26 mouse cellular contexts compared by ENCODE assay signal in genomic region chr9:21668946-21669345, GRCm38 (mm10). TPM values are rescaled to one million over a fixed set of nuclear protein-coding genes. Genes with fewer than 3 reads are reported as not detected.
DNase-seq lines count a peak whose midpoint lies in the region; ATAC-seq lines count a peak whose summit lies in the region.
"Had no signal": no experiment of that assay in that cellular context is flagged by ENCODE, and none has a peak within 500 bp of the region (broad histone marks: within the 10 kb centered on the region; RNA-seq: fewer than 3 reads in every experiment).

No protein-coding gene starts in this region.

- no peak overlapping the region for H3K9ac ChIP-seq in embryonic facial prominence, embryonic 15.5 days
- no peak overlapping the region for H3K9ac ChIP-seq in heart, embryonic 11.5 days (ENCODE audit: low read depth, low read length)
- H3K9ac ChIP-seq: embryonic facial prominence, embryonic 13.5 days; heart, embryonic 13.5 days; hindbrain, embryonic 15.5 days; limb, embryonic 13.5 days; liver, embryonic 14.5 days; lung, embryonic 14.5 days; midbrain, embryonic 15.5 days; neural tube, embryonic 12.5 days had no signal

- WGBS in embryonic facial prominence, embryonic 15.5 days, result 94% methylated on average over 7 of the region's 7 CpGs
- WGBS in embryonic facial prominence, embryonic 10.5 days, result 94% methylated on average over 7 of the region's 7 CpGs
- WGBS in heart, embryonic 11.5 days (ENCODE audit: insufficient replicate concordance), result 94% methylated on average over 7 of the region's 7 CpGs

- intact Hi-C loops in heart, postnatal 14 days (cut with DNase I), result no loop called here

- peaks cover 100% of the 10 kb centered on the region for H3K36me3 ChIP-seq in embryonic facial prominence, embryonic 15.5 days
- H3K36me3 ChIP-seq in embryonic facial prominence, embryonic 10.5 days (replicated peaks), result peaks cover 100% of the 10 kb centered on the region
- H3K36me3 ChIP-seq in heart, embryonic 11.5 days (ENCODE audit: control insufficient read depth, insufficient read depth, low read length), result peaks cover 87% of the 10 kb centered on the region

- no peaks in the 10 kb centered on the region for H3K9me3 ChIP-seq in embryonic facial prominence, embryonic 15.5 days (replicated peaks)
- no peaks in the 10 kb centered on the region for H3K9me3 ChIP-seq in embryonic facial prominence, embryonic 10.5 days
- no peaks in the 10 kb centered on the region for H3K9me3 ChIP-seq in heart, embryonic 11.5 days (replicated peaks; ENCODE audit: control insufficient read depth, low read length)
- H3K9me3 ChIP-seq: embryonic facial prominence, embryonic 13.5 days; heart, embryonic 13.5 days; hindbrain, embryonic 15.5 days; limb, embryonic 13.5 days; midbrain, embryonic 15.5 days; neural tube, embryonic 12.5 days had no signal

- H3K27me3 ChIP-seq in embryonic facial prominence, embryonic 15.5 days, result no peaks in the 10 kb centered on the region
- no peaks in the 10 kb centered on the region for H3K27me3 ChIP-seq in embryonic facial prominence, embryonic 10.5 days (replicated peaks; ENCODE audit: low read depth, poor library complexity, severe bottlenecking)
- H3K27me3 ChIP-seq in heart, embryonic 11.5 days (ENCODE audit: control insufficient read depth, insufficient read depth, low read length), result no peaks in the 10 kb centered on the region
- H3K27me3 ChIP-seq: embryonic facial prominence, embryonic 13.5 days; heart, embryonic 13.5 days; hindbrain, embryonic 15.5 days; limb, embryonic 13.5 days; midbrain, embryonic 15.5 days; neural tube, embryonic 12.5 days had no signal

- H3K4me1 ChIP-seq in embryonic facial prominence, embryonic 15.5 days, result no peaks in the 10 kb centered on the region
- no peaks in the 10 kb centered on the region for H3K4me1 ChIP-seq in embryonic facial prominence, embryonic 10.5 days
- H3K4me1 ChIP-seq in heart, embryonic 11.5 days (ENCODE audit: control insufficient read depth, insufficient read depth, low read length), result no peaks in the 10 kb centered on the region
- H3K4me1 ChIP-seq: embryonic facial prominence, embryonic 13.5 days; heart, embryonic 13.5 days; hindbrain, embryonic 15.5 days; limb, embryonic 13.5 days; midbrain, embryonic 15.5 days; neural tube, embryonic 12.5 days had no signal

- no peak overlapping the region for H3K27ac ChIP-seq in embryonic facial prominence, embryonic 15.5 days (replicated peaks)
- no peak overlapping the region for H3K27ac ChIP-seq in embryonic facial prominence, embryonic 10.5 days (replicated peaks)
- H3K27ac ChIP-seq in heart, embryonic 11.5 days (ENCODE audit: low read depth, low read length), result no peak overlapping the region
- H3K27ac ChIP-seq: embryonic facial prominence, embryonic 13.5 days; heart, embryonic 13.5 days; hindbrain, embryonic 15.5 days; layer of hippocampus, adult 2 months; limb, embryonic 13.5 days; liver, embryonic 14.5 days; midbrain, embryonic 15.5 days; neural tube, embryonic 12.5 days had no signal

- no peak overlapping the region for H3K4me3 ChIP-seq in embryonic facial prominence, embryonic 15.5 days (replicated peaks)
- H3K4me3 ChIP-seq in embryonic facial prominence, embryonic 10.5 days, result no peak overlapping the region
- no peak overlapping the region for H3K4me3 ChIP-seq in heart, embryonic 11.5 days (ENCODE audit: low read depth, low read length)
- H3K4me3 ChIP-seq: embryonic facial prominence, embryonic 13.5 days; heart, embryonic 13.5 days; hindbrain, embryonic 15.5 days; layer of hippocampus, adult 2 months; limb, embryonic 13.5 days; midbrain, embryonic 15.5 days; neural tube, embryonic 12.5 days had no signal

- ATAC-seq in embryonic facial prominence, embryonic 15.5 days (ENCODE audit: insufficient number of reproducible peaks, low FRiP score, low TSS enrichment, low read depth), result 0 out of 2 replicates have a peak, but pooled peaks have one; percentile 13
- no peak for ATAC-seq in heart, embryonic 11.5 days (replicated peaks; ENCODE audit: insufficient number of reproducible peaks, low FRiP score, low TSS enrichment)
- ATAC-seq in cerebellum, adult (ENCODE audit: insufficient number of reproducible peaks, low FRiP score, low TSS enrichment), result no peak
- ATAC-seq: CD4-positive, CD25-positive, alpha-beta regulatory T cell, adult 4 months; intestine, embryonic 16.5 days; midbrain, embryonic 15.5 days had no signal

- H3K4me2 ChIP-seq in embryonic facial prominence, embryonic 15.5 days (replicated peaks), result no peak overlapping the region
- H3K4me2 ChIP-seq in heart, embryonic 11.5 days, result no peak overlapping the region
- H3K4me2 ChIP-seq: embryonic facial prominence, embryonic 13.5 days; heart, embryonic 13.5 days; hindbrain, embryonic 15.5 days; limb, embryonic 13.5 days; lung, embryonic 14.5 days; midbrain, embryonic 15.5 days; neural tube, embryonic 12.5 days had no signal

- DNase-seq in embryonic facial prominence, embryonic 10.5 days (ENCODE audit: low spot score), result no peak
- peak; percentile 5 to 14 for DNase-seq in heart, postnatal 14 days
- peak; percentile 39 for DNase-seq in NIH3T3 (ENCODE audit: low read depth)
- peak; percentile 51 for DNase-seq in adrenal gland, postnatal 25 days
- DNase-seq in left cerebral cortex, adult 8-10 months (ENCODE audit: low spot score in 2 of 2), result no peak
- DNase-seq: gastrocnemius, postnatal 36 days; kidney, adult 9 months; kidney, postnatal 25 days; layer of hippocampus, postnatal 36 days; lung, embryonic 14.5 days; lung, postnatal 4 days; thymus, adult 2 months; thymus, postnatal 4 days had no signal

RNA-seq across cellular contexts. Expression of gene Smarca4, which starts 53.0 kb away (rescaled TPM):
- polyA plus RNA-seq in embryonic facial prominence, embryonic 15.5 days (2015; fragmentation: Nextera tagmentation; extraction: Ambion mirVana), result 75.5 and 78.5 TPM in 2 replicates
- polyA plus RNA-seq in embryonic facial prominence, embryonic 10.5 days (2016; fragmentation: Nextera tagmentation; extraction: Ambion mirVana), result 157 and 165 TPM in 2 replicates
- 10 to 100 TPM; 46.5 to 51.6 TPM for total RNA-seq in heart, postnatal 14 days (2021)
- polyA plus RNA-seq in heart, embryonic 11.5 days (2014; fragmentation: Nextera tagmentation; extraction: Ambion mirVana), result 77.4 and 78.7 TPM in 2 replicates
- total RNA-seq in adrenal gland, postnatal 25 days (2021), result 87.3 and 87.4 TPM in 2 replicates
- 100 to 1,000 TPM in 2 of 4 experiments, 10 to 100 TPM in 2; 96.5 to 103 (median 99.6) TPM for total RNA-seq in left cerebral cortex, adult 8-10 months (2022)

RNA-seq across cellular contexts. Expression of gene Ldlr, which starts 54.3 kb away (rescaled TPM):
- 35.5 and 39.4 TPM in 2 replicates for polyA plus RNA-seq in embryonic facial prominence, embryonic 15.5 days (2015; fragmentation: Nextera tagmentation; extraction: Ambion mirVana)
- 51.6 and 55.9 TPM in 2 replicates for polyA plus RNA-seq in embryonic facial prominence, embryonic 10.5 days (2016; fragmentation: Nextera tagmentation; extraction: Ambion mirVana)
- 1 to 10 TPM; 3.4 to 3.8 TPM for total RNA-seq in heart, postnatal 14 days (2021)
- 11.1 and 16.0 TPM in 2 replicates for polyA plus RNA-seq in heart, embryonic 11.5 days (2014; fragmentation: Nextera tagmentation; extraction: Ambion mirVana)
- total RNA-seq in adrenal gland, postnatal 25 days (2021), result 126 and 145 TPM in 2 replicates
- total RNA-seq in left cerebral cortex, adult 8-10 months (2022), result 10 to 100 TPM; 23.7 to 32.4 (median 28.6) TPM

Comparison
In these comparisons a context has a peak if more than half of its experiments do, and no peak if none do; other contexts are left out.
1. DNase-seq: peak in heart, postnatal 14 days (2 of 2), NIH3T3 (single experiment) and adrenal gland, postnatal 25 days (single experiment); none in embryonic facial prominence, embryonic 10.5 days (single experiment) and left cerebral cortex, adult 8-10 months (0 of 2).
2. RNA of gene Ldlr, which starts 54.3 kb away (total RNA-seq): 126 to 145 TPM in adrenal gland, postnatal 25 days and 23.7 to 32.4 TPM in left cerebral cortex, adult 8-10 months; 3.4 to 3.8 TPM in heart, postnatal 14 days; every median in the first group is over 4 times any median in the second.